Mouse (Mus musculus) cortical plate, adult 2 months (tissue): ENCODE data around the gene Fam184b. TPM values are rescaled to one million over a fixed set of nuclear protein-coding genes. Genes with fewer than 3 reads are reported as not detected.
A peak's percentile ranks its signal among the peaks of the same experiment; 100 is the strongest.
"Not testable (repeated sequence)": the region's sequence is repeated elsewhere in the genome, so short reads cannot be mapped to it uniquely, and the experiment has no call there.

ENCODE experiments used
- H3K27ac ChIP-seq: fragments of 200-500 bp; 2 replicates; pipeline ENCODE4 v1.5.1; 2012; ENCODE audit warnings: low read length, control low read depth, inconsistent platforms; ENCODE audit not compliant: insufficient read depth
- H3K4me1 ChIP-seq: fragments of 200-500 bp; 2 replicates; pipeline ENCODE4 v1.6.1; 2011; ENCODE audit warnings: low read length; ENCODE audit not compliant: control insufficient read depth, insufficient read depth
- H3K4me3 ChIP-seq: fragments of 200-500 bp; 2 replicates; pipeline ENCODE4 v1.5.1; 2011; ENCODE audit warnings: mild to moderate bottlenecking, low read length, control low read depth; ENCODE audit not compliant: insufficient read depth
- CTCF ChIP-seq: fragments of 200-500 bp; IDR thresholded peaks from 2 replicates; pipeline ENCODE4 v1.5.1; 2011; ENCODE audit warnings: mild to moderate bottlenecking, control low read depth, low read length; ENCODE audit not compliant: insufficient read depth; ENCODE audit errors: extremely low read depth
- POLR2A ChIP-seq: fragments of 200-500 bp; IDR thresholded peaks from 2 replicates; pipeline ENCODE4 v1.6.1; 2011; ENCODE audit warnings: mild to moderate bottlenecking, low read length, control low read depth; ENCODE audit not compliant: insufficient read depth; ENCODE audit errors: extremely low read depth
- polyA plus RNA-seq: library from polyadenylated mRNA; depleted of rRNA; stranded (reverse); fragments of >200 nt; gene quantifications from 2 replicates; pipeline ENCODE4 v1.2.3, GENCODE M21; 2012

Gene Fam184b
- polyA plus RNA-seq, 1 experiment: 5.8 TPM

GRCm38 (mm10) chr5:45669598-45670279 is 30.3 kb upstream of the Fam184b start, which contains the start of gene Ncapg:
Gene Ncapg, plus strand, starts transcription at chr5:45669919.
- Histone ChIP-seq H3K4me1 (peaks cover 1% of the 10 kb centered on the region; the same call in 1 of the 2 replicates), H3K4me3 (peak within 1 kb of the TSS; percentile 61), H3K27ac (no peak within 1 kb of the TSS)
- TF ChIP-seq POLR2A (peak; percentile 81; the same call in 1 of the 2 replicates), CTCF (no peak)

GRCm38 (mm10) chr5:45669234-45669597 is 29.8 kb upstream of the Fam184b start:
- H3K4me1 ChIP-seq: peaks cover 1% of the 10 kb centered on the region; the same call in 1 of the 2 replicates
- no peak overlapping the region for H3K27ac ChIP-seq
- peak overlapping the region; percentile 61 for H3K4me3 ChIP-seq
- TF ChIP-seq CTCF (no peak), POLR2A (no peak)

GRCm38 (mm10) chr5:45668831-45669230 is 29.4 kb upstream of the Fam184b start:
- TF ChIP-seq CTCF: no peak
- TF ChIP-seq POLR2A: no peak
- Histone ChIP-seq H3K4me3 (peak overlapping the region; percentile 61), H3K27ac (no peak overlapping the region), H3K4me1 (peaks cover 1% of the 10 kb centered on the region; the same call in 1 of the 2 replicates)

- peak overlapping the region; percentile 61; the same call in 1 of the 2 replicates for H3K4me3 ChIP-seq
- TF ChIP-seq CTCF (no peak), POLR2A (no peak)
- peaks cover 1% of the 10 kb centered on the region; the same call in 1 of the 2 replicates for H3K4me1 ChIP-seq
- no peak overlapping the region for H3K27ac ChIP-seq
These were observed 28.9 kb upstream of the Fam184b start for GRCm38 (mm10) chr5:45668324-45668723.

- H3K27ac ChIP-seq, H3K4me3 ChIP-seq, H3K4me1 ChIP-seq: not testable (repeated sequence)
These were observed 19.0 kb upstream of the Fam184b start for GRCm38 (mm10) chr5:45658406-45658805.

DNA sequence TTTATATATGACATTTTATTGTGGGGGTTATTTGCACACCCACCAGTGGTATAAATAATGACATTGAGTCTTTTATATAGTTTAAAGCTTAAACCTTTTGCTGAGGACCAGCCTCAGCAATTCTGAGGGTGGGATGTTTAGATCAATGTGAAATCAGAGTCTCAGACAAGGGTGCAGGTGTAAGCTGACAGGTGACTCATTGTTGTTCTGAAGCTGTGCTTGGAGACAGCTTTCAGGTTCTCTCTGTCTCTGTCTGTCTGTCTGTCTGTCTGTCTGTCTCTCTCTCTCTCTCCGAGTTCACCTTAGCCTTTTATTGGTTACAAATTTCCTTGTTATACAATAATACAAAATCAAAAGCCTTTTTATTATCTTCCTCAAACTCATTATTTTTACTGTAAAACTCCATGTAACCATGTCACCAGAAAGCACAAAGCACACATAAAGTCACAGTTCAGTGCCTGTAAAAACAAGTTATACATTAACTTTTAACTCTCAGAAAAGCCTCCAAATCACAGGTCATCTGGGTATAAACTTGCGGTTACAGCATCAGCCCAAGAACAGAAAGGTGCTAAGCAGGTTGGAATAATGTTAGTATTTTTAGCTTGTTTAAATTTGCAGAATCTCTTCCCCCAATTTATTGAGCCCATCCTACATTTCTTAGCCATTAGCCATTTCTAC is 11.8 kb upstream of the Fam184b start:
- no peak for TF ChIP-seq CTCF
- TF ChIP-seq POLR2A: no peak
- no peaks in the 10 kb centered on the region for H3K4me1 ChIP-seq
- H3K27ac ChIP-seq: no peak overlapping the region
- no peak overlapping the region for H3K4me3 ChIP-seq

DNA sequence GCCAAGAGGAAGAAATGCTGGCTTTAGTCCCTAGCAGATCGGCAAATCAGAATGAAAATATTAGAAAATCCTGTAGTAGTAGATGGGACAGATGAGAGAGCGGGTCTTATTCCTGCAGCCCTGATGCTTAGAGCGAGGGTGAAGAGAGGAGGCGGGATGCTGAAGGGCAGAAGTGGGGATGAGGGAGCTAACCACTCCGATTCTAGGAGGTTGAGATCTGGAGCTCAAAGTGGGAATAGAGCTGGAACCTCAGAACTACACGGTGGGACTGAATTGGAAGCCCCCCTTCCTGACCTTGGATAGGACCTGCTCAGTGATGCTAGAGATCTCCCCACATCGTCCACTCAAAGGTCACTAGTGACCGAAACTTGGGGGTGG is 290 bp upstream of the Fam184b start:
- Histone ChIP-seq H3K4me3 (peak overlapping the region; percentile 70), H3K4me1 (no peaks in the 10 kb centered on the region), H3K27ac (no peak overlapping the region)
- TF ChIP-seq POLR2A (no peak), CTCF (no peak)

DNA sequence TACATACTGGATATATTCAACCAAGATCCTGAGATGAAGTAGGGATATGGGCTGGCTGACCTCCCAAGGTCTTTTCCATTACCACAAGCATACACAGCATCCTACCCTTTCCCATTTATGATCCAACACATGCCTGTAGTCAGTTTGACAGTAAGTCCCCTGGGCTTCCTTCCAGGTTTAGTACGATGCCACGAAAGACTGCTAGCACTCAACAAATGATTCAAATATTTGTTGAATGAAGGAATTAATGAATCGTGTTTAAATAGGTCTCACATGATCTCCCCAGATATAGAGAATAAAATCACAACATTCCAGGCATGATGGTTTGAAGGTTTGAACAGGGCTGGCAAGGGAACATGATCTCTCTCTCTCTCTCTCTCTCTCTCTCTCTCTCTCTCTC is 1.0 kb downstream of the Fam184b start:
- no peaks in the 10 kb centered on the region for H3K4me1 ChIP-seq
- no peak overlapping the region for H3K27ac ChIP-seq
- TF ChIP-seq CTCF: no peak
- no peak for TF ChIP-seq POLR2A
- H3K4me3 ChIP-seq: peak overlapping the region; percentile 70

DNA sequence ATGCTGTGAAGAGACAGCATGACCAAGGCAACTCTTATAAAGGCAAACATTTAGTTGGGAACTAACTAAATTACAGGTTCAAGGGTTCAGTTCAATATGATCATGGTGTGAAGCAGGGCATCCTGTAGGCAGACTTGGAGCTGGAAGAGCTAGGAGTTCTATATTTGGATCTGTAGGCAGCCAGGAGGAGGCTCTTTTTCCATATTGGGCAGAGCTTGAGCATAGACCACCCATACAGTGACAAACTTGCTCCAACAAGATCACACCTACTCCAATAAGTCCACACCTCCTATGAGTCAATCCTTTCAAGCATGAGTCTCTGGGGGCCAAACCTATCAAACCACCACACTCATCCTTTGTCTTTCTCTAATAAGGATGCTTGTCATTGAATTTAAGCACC is 9.9 kb downstream of the Fam184b start:
- no peak overlapping the region for H3K4me3 ChIP-seq
- no peak overlapping the region for H3K27ac ChIP-seq
- H3K4me1 ChIP-seq: peaks cover 2% of the 10 kb centered on the region; the same call in 1 of the 2 replicates
- TF ChIP-seq POLR2A: no peak
- no peak for TF ChIP-seq CTCF

DNA sequence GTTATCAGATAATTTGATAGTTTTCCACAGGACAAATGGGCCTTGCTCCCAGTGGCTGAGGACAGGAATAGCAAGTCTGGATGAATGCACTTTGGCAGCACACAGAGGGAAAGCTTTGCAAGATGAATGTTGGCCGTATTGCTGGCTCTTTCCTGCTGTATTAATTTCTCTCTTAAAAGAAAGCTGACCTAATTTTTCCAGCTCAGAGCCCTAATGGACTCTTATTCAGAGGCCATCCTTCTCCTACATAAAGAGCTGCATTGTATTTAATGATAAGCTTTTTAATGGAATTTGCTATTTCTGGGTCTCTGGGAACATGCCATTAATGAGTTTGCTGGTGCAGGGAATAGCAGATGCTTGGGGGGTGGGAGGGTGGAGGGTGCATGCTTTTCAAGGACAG is 11.6 kb downstream of the Fam184b start:
- TF ChIP-seq CTCF (no peak), POLR2A (no peak)
- H3K4me1 ChIP-seq: peaks cover 2% of the 10 kb centered on the region; the same call in 1 of the 2 replicates
- no peak overlapping the region for H3K4me3 ChIP-seq
- H3K27ac ChIP-seq: peak overlapping the region; percentile 65
